Mouse (Mus musculus) cerebellum, postnatal 25 days (tissue): ENCODE results near the gene Mthfd2.
"Not testable (repeated sequence)": the region's sequence is repeated elsewhere in the genome, so short reads cannot be mapped to it uniquely, and the experiment has no call there.

Experiments used
- DNase-seq, 2 experiments: peaks; one replicate each; pipeline ENCODE4 v3.0.0; 2021; ENCODE audit warnings: mixed read lengths in 2 of 2

Gene Mthfd2

GRCm38 (mm10) chr6:83325525-83326393 is at the start of gene Mthfd2, which contains the start of gene Mob1a:
Mthfd2 (minus strand) TSS chr6:83325908.
Mob1a (plus strand) TSS chr6:83326016.
- DNase-seq, result peak; percentile 95 to 96

- no peak for DNase-seq
Observed at GRCm38 (mm10) chr6:83373704-83374300, 48.1 kb upstream of the Mthfd2 start.

GRCm38 (mm10) chr6:83371350-83371749 is 45.6 kb upstream of the Mthfd2 start:
- peak in 1 of 2 experiments; percentile 63 for DNase-seq

- peak; percentile 80 to 83 for DNase-seq
Observed at GRCm38 (mm10) chr6:83370316-83370965, 44.7 kb upstream of the Mthfd2 start.

- peak; percentile 46 to 68 for DNase-seq
Observed at GRCm38 (mm10) chr6:83363075-83363474, 37.4 kb upstream of the Mthfd2 start.

GRCm38 (mm10) chr6:83361523-83362248 is 36.0 kb upstream of the Mthfd2 start:
- peak in 1 of 2 experiments; percentile 27 for DNase-seq

GRCm38 (mm10) chr6:83357436-83357835 is 31.7 kb upstream of the Mthfd2 start:
- DNase-seq, result no peak

- peak; percentile 91 to 95 for DNase-seq
Observed at GRCm38 (mm10) chr6:83356569-83357138, 30.9 kb upstream of the Mthfd2 start.

GRCm38 (mm10) chr6:83354856-83355781 is 29.4 kb upstream of the Mthfd2 start:
- DNase-seq, result no peak

GRCm38 (mm10) chr6:83352666-83353410 is 27.1 kb upstream of the Mthfd2 start:
- peak; percentile 86 to 92 for DNase-seq

- DNase-seq, result peak in 1 of 2 experiments; percentile 17
Observed at GRCm38 (mm10) chr6:83351490-83352160, 25.9 kb upstream of the Mthfd2 start.

GRCm38 (mm10) chr6:83350851-83351405 is 25.2 kb upstream of the Mthfd2 start:
- DNase-seq, result peak in 1 of 2 experiments; percentile 9

- peak in 1 of 2 experiments; percentile 15 for DNase-seq
Observed at GRCm38 (mm10) chr6:83350172-83350571, 24.5 kb upstream of the Mthfd2 start.

- DNase-seq, result peak; percentile 97 to 99
Observed at GRCm38 (mm10) chr6:83349274-83349958, 23.7 kb upstream of the Mthfd2 start.

GRCm38 (mm10) chr6:83348873-83349272 is 23.2 kb upstream of the Mthfd2 start, which contains the start of gene Bola3:
Bola3 (plus strand) TSS chr6:83349147.
- no peak for DNase-seq

- no peak for DNase-seq
Observed at GRCm38 (mm10) chr6:83347916-83348315, 22.2 kb upstream of the Mthfd2 start.

GRCm38 (mm10) chr6:83345285-83345684 is 19.6 kb upstream of the Mthfd2 start:
- not testable (repeated sequence) for DNase-seq

- peak; percentile 40 to 68 for DNase-seq
Observed at GRCm38 (mm10) chr6:83342957-83343356, 17.2 kb upstream of the Mthfd2 start.

GRCm38 (mm10) chr6:83341387-83341786 is 15.7 kb upstream of the Mthfd2 start:
- DNase-seq, result peak; percentile 70 to 87
